7 mouse cellular contexts compared by ENCODE assay signal in the genomic region with DNA sequence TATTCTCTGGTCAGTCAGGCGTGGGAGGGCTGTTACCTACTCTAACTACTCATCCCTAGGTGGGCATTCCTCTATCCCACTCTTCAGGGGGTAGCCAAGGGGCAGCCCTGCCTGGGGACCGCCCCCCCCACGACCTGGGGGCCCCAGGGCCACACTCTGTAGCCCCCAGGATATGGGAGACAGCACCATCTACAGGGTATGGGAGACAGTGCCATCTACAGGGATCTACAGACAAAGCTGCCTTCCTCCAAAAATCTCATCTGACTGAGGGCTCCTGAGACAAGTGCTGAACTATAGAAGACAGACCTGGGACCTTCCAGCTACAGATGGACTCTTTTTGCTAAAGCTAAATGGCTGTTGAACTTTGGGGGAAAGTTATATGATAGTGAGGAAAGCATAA.
DNase-seq lines count a peak whose midpoint lies in the region; ATAC-seq and TF ChIP-seq lines count a peak whose summit lies in the region.
"Not testable (repeated sequence)": the region's sequence is repeated elsewhere in the genome, so short reads cannot be mapped to it uniquely, and the experiment has no call there.

No protein-coding gene starts in this region.

- H3K27ac ChIP-seq in MEL (ENCODE audit: control insufficient read depth, low read depth, low read length); embryonic facial prominence, embryonic 13.5 days; heart, postnatal 0 days (ENCODE audit: low read depth); liver, adult 2 months (replicated peaks; ENCODE audit: insufficient read depth, low read depth, low read length): not testable (repeated sequence)

- not testable (repeated sequence) for H3K4me3 ChIP-seq in MEL (ENCODE audit: control insufficient read depth in 1 of 2, insufficient read depth in 1 of 2, low read depth in 2 of 2, low read length in 2 of 2); embryonic facial prominence, embryonic 13.5 days; heart, postnatal 0 days (ENCODE audit: low read depth, low read length); liver, adult 2 months (ENCODE audit: insufficient read depth, low read depth, low read length)

- H3K4me2 ChIP-seq in embryonic facial prominence, embryonic 13.5 days; heart, postnatal 0 days (ENCODE audit: low read depth, low read length): not testable (repeated sequence)

- not testable (repeated sequence) for TF ChIP-seq EP300 in MEL (IDR thresholded peaks at IDR 0.05; ENCODE audit: low read depth in 1 of 2, low read length in 2 of 2); heart, postnatal 0 days (IDR thresholded peaks at IDR 0.05; ENCODE audit: low read depth)

- not testable (repeated sequence) for H3K79me2 ChIP-seq in MEL (ENCODE audit: control insufficient read depth, insufficient read depth, low read length, poor library complexity); liver, adult 2 months (ENCODE audit: control insufficient read depth, insufficient read depth, low read length)

- not testable (repeated sequence) for H3K9ac ChIP-seq in MEL (ENCODE audit: control insufficient read depth, low read depth, low read length, poor library complexity, severe bottlenecking); embryonic facial prominence, embryonic 13.5 days; heart, postnatal 0 days (replicated peaks; ENCODE audit: low read depth, low read length); liver, adult 2 months (ENCODE audit: low read depth, low read length)

- not testable (repeated sequence) for H3K9me3 ChIP-seq in MEL (replicated peaks; ENCODE audit: insufficient read depth, low read length); embryonic facial prominence, embryonic 13.5 days; heart, postnatal 0 days (replicated peaks; ENCODE audit: control insufficient read depth, low read length)

- 0 out of 2 replicates have a peak, but pooled peaks have one; percentile 3 for ATAC-seq in embryonic facial prominence, embryonic 13.5 days (ENCODE audit: insufficient number of reproducible peaks, insufficient read depth, low FRiP score, low TSS enrichment, low read depth)
- not testable (repeated sequence) for ATAC-seq in heart, postnatal 0 days (ENCODE audit: insufficient read depth, low read depth)
- ATAC-seq in megakaryocyte progenitor cell, adult 5-6 weeks (replicated peaks; ENCODE audit: poor library complexity): peak; percentile 49; the same call in 1 of the 2 replicates

- H3K36me3 ChIP-seq in MEL (ENCODE audit: control insufficient read depth in 1 of 2, insufficient read depth in 2 of 2, low read length in 2 of 2): peaks cover 0 to 21% of the 10 kb centered on the region in 2 experiments; a peak in 2 of 4 replicates
- H3K36me3 ChIP-seq in embryonic facial prominence, embryonic 13.5 days; heart, postnatal 0 days (replicated peaks; ENCODE audit: control insufficient read depth, insufficient read depth, low read length); liver, adult 2 months (ENCODE audit: control insufficient read depth, insufficient read depth, low read length): not testable (repeated sequence)

- not testable (repeated sequence) for H3K27me3 ChIP-seq in MEL (ENCODE audit: control insufficient read depth in 1 of 2, insufficient read depth in 2 of 2, low read length in 2 of 2); embryonic facial prominence, embryonic 13.5 days; heart, postnatal 0 days (ENCODE audit: control insufficient read depth, insufficient read depth, low read length); liver, adult 2 months (ENCODE audit: control insufficient read depth, insufficient read depth, low read length)

- not testable (repeated sequence) for TF ChIP-seq POLR2A in MEL (IDR thresholded peaks at IDR 0.05; ENCODE audit: control insufficient read depth in 1 of 2, insufficient read depth in 1 of 2, low read depth in 1 of 2, low read length in 2 of 2, poor library complexity in 1 of 2); liver, adult 2 months (IDR thresholded peaks at IDR 0.05; ENCODE audit: extremely low read depth, insufficient read depth, low read length)

- 22% methylated on average over 3 of the region's 3 CpGs for WGBS in embryonic facial prominence, embryonic 13.5 days
- whole genome bisulfite sequencing in heart, postnatal 0 days: 38% methylated on average over 3 of the region's 3 CpGs
- WGBS in liver, adult 2 months: 41% methylated on average over 3 of the region's 3 CpGs

- H3K4me1 ChIP-seq in MEL (ENCODE audit: control insufficient read depth in 1 of 2, insufficient read depth in 2 of 2, low read length in 2 of 2): peaks cover 5 to 21% of the 10 kb centered on the region in 2 experiments
- H3K4me1 ChIP-seq in embryonic facial prominence, embryonic 13.5 days; heart, postnatal 0 days (ENCODE audit: control insufficient read depth, insufficient read depth); liver, adult 2 months (ENCODE audit: control insufficient read depth, insufficient read depth, low read length): not testable (repeated sequence)

- TF ChIP-seq RAD21 in MEL (IDR thresholded peaks at IDR 0.05; ENCODE audit: low read depth, low read length): peak; percentile 54

- peak; percentile 30 to 50 (median 37); a peak in 5 of 6 replicates for TF ChIP-seq CTCF in MEL (IDR thresholded peaks at IDR 0.05 in 2 of 3, conservative IDR thresholded peaks at IDR 0.05 in 1 of 3; ENCODE audit: control insufficient read depth in 1 of 3, insufficient read depth in 1 of 3, low read depth in 2 of 3, low read length in 3 of 3, poor library complexity in 1 of 3, severe bottlenecking in 1 of 3)
- peak; percentile 32 for TF ChIP-seq CTCF in heart, postnatal 0 days (IDR thresholded peaks at IDR 0.05; ENCODE audit: low read depth)
- TF ChIP-seq CTCF in liver, adult 2 months (IDR thresholded peaks at IDR 0.05; ENCODE audit: low read depth, low read length): peak; percentile 14; the same call in 1 of the 2 replicates

- DNase-seq in A20 (ENCODE audit: low read depth, low spot score) (peak; percentile 20), MEL (ENCODE audit: low read depth, low spot score) (peak; percentile 28)
- DNase-seq in heart, postnatal 0 days (ENCODE audit: low spot score); liver, adult 2 months (ENCODE audit: extremely low read depth, low read depth, low spot score): not testable (repeated sequence)
- DNase-seq in thymus, postnatal 0 days (ENCODE audit: low spot score): peak; percentile 17

TF ChIP-seq in MEL, 35 proteins besides CTCF, POLR2A, EP300 and RAD21:
- TF ChIP-seq SMC3 (IDR thresholded peaks at IDR 0.05; ENCODE audit: low read depth, low read length) (peak; percentile 50), ZC3H11A (IDR thresholded peaks at IDR 0.05; ENCODE audit: low read depth, low read length) (peak; percentile 30; the same call in 1 of the 2 replicates)
